ENCODE assay signal across 38 mouse cellular contexts in genomic region chr4:117816776-117817175, GRCm38 (mm10). TPM values are rescaled to one million over a fixed set of nuclear protein-coding genes. Genes with fewer than 3 reads are reported as not detected.
"Had no signal": no experiment of that assay in that cellular context is flagged by ENCODE, and none has a peak within 500 bp of the region (broad histone marks: within the 10 kb centered on the region; RNA-seq: fewer than 3 reads in every experiment).

No protein-coding gene starts in this region.

- H3K9ac ChIP-seq: embryonic facial prominence, embryonic 12.5 days; embryonic facial prominence, embryonic 13.5 days; embryonic facial prominence, embryonic 15.5 days; forebrain, embryonic 12.5 days; forebrain, embryonic 13.5 days; forebrain, embryonic 15.5 days; forebrain, postnatal 0 days had no signal

- H3K4me3 ChIP-seq: embryonic facial prominence, embryonic 10.5 days; embryonic facial prominence, embryonic 12.5 days; embryonic facial prominence, embryonic 13.5 days; embryonic facial prominence, embryonic 15.5 days; erythroblast, embryonic 14.5 days; forebrain, embryonic 10.5 days; forebrain, embryonic 12.5 days; forebrain, embryonic 13.5 days; forebrain, embryonic 15.5 days; gastrocnemius, adult 2 months; heart, adult 2 months had no signal

- H3K4me2 ChIP-seq: embryonic facial prominence, embryonic 12.5 days; embryonic facial prominence, embryonic 13.5 days; embryonic facial prominence, embryonic 15.5 days; forebrain, embryonic 12.5 days; forebrain, embryonic 13.5 days; forebrain, embryonic 15.5 days had no signal

- DNase-seq: cerebellum, adult 9-10 months; cerebellum, adult 9-11 months; cerebellum, postnatal 10 days; cerebellum, postnatal 14 days; cerebellum, postnatal 25 days; cerebellum, postnatal 36 days; embryo, embryonic 11 days; forebrain, postnatal 0 days; gastrocnemius, adult 2 months; gastrocnemius, postnatal 10 days; gastrocnemius, postnatal 14 days; gastrocnemius, postnatal 25 days; gastrocnemius, postnatal 36 days; heart, adult 11 months; heart, adult 18-20 months; heart, adult 2 months had no signal

- H3K27me3 ChIP-seq: embryonic facial prominence, embryonic 12.5 days; embryonic facial prominence, embryonic 13.5 days; embryonic facial prominence, embryonic 15.5 days; forebrain, embryonic 12.5 days; forebrain, embryonic 13.5 days; forebrain, embryonic 15.5 days had no signal

- ATAC-seq: forebrain, embryonic 13.5 days; forebrain, embryonic 14.5 days; forebrain, embryonic 15.5 days; forebrain, embryonic 16.5 days; forebrain, postnatal 0 days had no signal

- H3K27ac ChIP-seq: embryonic facial prominence, embryonic 10.5 days; embryonic facial prominence, embryonic 12.5 days; embryonic facial prominence, embryonic 13.5 days; embryonic facial prominence, embryonic 15.5 days; forebrain, embryonic 10.5 days; forebrain, embryonic 12.5 days; forebrain, embryonic 13.5 days; forebrain, embryonic 15.5 days; gastrocnemius, adult 2 months; heart, adult 2 months had no signal

- H3K4me1 ChIP-seq: embryonic facial prominence, embryonic 12.5 days; embryonic facial prominence, embryonic 13.5 days; embryonic facial prominence, embryonic 15.5 days; forebrain, embryonic 13.5 days; forebrain, embryonic 15.5 days had no signal

- H3K9me3 ChIP-seq: embryonic facial prominence, embryonic 10.5 days; embryonic facial prominence, embryonic 12.5 days; embryonic facial prominence, embryonic 13.5 days; embryonic facial prominence, embryonic 15.5 days; forebrain, embryonic 12.5 days; forebrain, embryonic 13.5 days; forebrain, embryonic 15.5 days had no signal

- H3K36me3 ChIP-seq: embryonic facial prominence, embryonic 10.5 days; embryonic facial prominence, embryonic 12.5 days; embryonic facial prominence, embryonic 13.5 days; embryonic facial prominence, embryonic 15.5 days; forebrain, embryonic 10.5 days; forebrain, embryonic 12.5 days; forebrain, embryonic 15.5 days had no signal

RNA-seq across cellular contexts. Expression of gene Slc6a9, which starts 17.5 kb away (rescaled TPM):
- total RNA-seq: granulocyte monocyte progenitor cell, adult 5-6 weeks had no signal

RNA-seq across cellular contexts. Expression of gene Klf17, which starts 51.3 kb away (rescaled TPM):
- total RNA-seq: common myeloid progenitor, adult 5-6 weeks; forebrain, postnatal 0 days; gastrocnemius, adult 18-20 months; gastrocnemius, adult 2 months; gastrocnemius, adult 8-10 months; gastrocnemius, postnatal 10 days; gastrocnemius, postnatal 14 days; gastrocnemius, postnatal 25 days; gastrocnemius, postnatal 36 days; gastrocnemius, postnatal 4 days; granulocyte monocyte progenitor cell, adult 5-6 weeks; heart, adult 18-20 months; heart, adult 2 months; heart, adult 8-10 months had no signal
- polyA plus RNA-seq: cortical plate, adult 2 months; embryonic facial prominence, embryonic 10.5 days; embryonic facial prominence, embryonic 11.5 days; embryonic facial prominence, embryonic 12.5 days; embryonic facial prominence, embryonic 13.5 days; embryonic facial prominence, embryonic 14.5 days; embryonic facial prominence, embryonic 15.5 days; erythroblast, embryonic 14.5 days; forebrain, embryonic 10.5 days; forebrain, embryonic 11.5 days; forebrain, embryonic 12.5 days; forebrain, embryonic 13.5 days; forebrain, embryonic 14.5 days; forebrain, embryonic 15.5 days; forebrain, embryonic 16.5 days; forebrain, postnatal 0 days; gonadal fat pad, adult 2 months; heart, adult 2 months had no signal

RNA-seq across cellular contexts. Expression of gene Ccdc24, which starts 55.6 kb away (rescaled TPM):
- total RNA-seq: gastrocnemius, postnatal 25 days; granulocyte monocyte progenitor cell, adult 5-6 weeks had no signal
